Mouse (Mus musculus) lung, adult 2 months (tissue): ENCODE data around the gene Cntfr.

ENCODE experiments used
- CTCF ChIP-seq: fragments of 200-500 bp; IDR thresholded peaks from 2 replicates; pipeline ENCODE4 v1.5.1; 2011; ENCODE audit warnings: mild to moderate bottlenecking, low read length, control low read depth; ENCODE audit not compliant: insufficient read depth
- POLR2A ChIP-seq: fragments of 200-500 bp; IDR thresholded peaks from 2 replicates; pipeline ENCODE4 v1.6.1; 2011; ENCODE audit warnings: low read depth, mild to moderate bottlenecking, control low read depth, low read length, borderline replicate concordance; ENCODE audit errors: extremely low read depth

GRCm38 (mm10) chr4:41618916-41619746 lies 77.8 kb downstream of the Cntfr start:
- no peak for TF ChIP-seq POLR2A
- no peak for TF ChIP-seq CTCF
